Mouse (Mus musculus) neural tube, embryonic 11.5 days (tissue): ENCODE results near the gene Rasip1. TPM values are rescaled to one million over a fixed set of nuclear protein-coding genes. Genes with fewer than 3 reads are reported as not detected.
A peak's percentile ranks its signal among the peaks of the same experiment; 100 is the strongest.

ENCODE experiments used
- ATAC-seq: fragments of 200-750 bp; cut with Nextera tagmentation; 2 replicates; pipeline ENCODE4 v1.8.0; 2017; ENCODE audit warnings: moderate number of reproducible peaks, mild to moderate bottlenecking, moderate TSS enrichment, moderate library complexity; ENCODE audit not compliant: insufficient read depth, low FRiP score, low TSS enrichment
- DNase-seq: peaks from one replicate; pipeline ENCODE4 v3.0.0-alpha.2; 2015; ENCODE audit warnings: low spot score
- H3K27ac ChIP-seq: fragments of 300-500 bp; sonication (generic); 2 replicates; pipeline ENCODE4 v1.5.1; 2014; ENCODE audit warnings: low read depth, mild to moderate bottlenecking, low read length
- H3K27me3 ChIP-seq: fragments of 300-500 bp; sonication (generic); 2 replicates; pipeline ENCODE4 v1.6.1; 2014; ENCODE audit warnings: mild to moderate bottlenecking, low read length, mixed read lengths; ENCODE audit not compliant: control insufficient read depth, insufficient read depth
- H3K36me3 ChIP-seq: fragments of 300-500 bp; sonication (generic); 2 replicates; pipeline ENCODE4 v1.6.1; 2014; ENCODE audit warnings: mild to moderate bottlenecking, low read length, moderate library complexity, mixed read lengths; ENCODE audit not compliant: control insufficient read depth, insufficient read depth
- H3K4me1 ChIP-seq: fragments of 300-500 bp; sonication (generic); 2 replicates; pipeline ENCODE4 v1.6.1; 2014; ENCODE audit warnings: low read length, mixed read lengths; ENCODE audit not compliant: control insufficient read depth, insufficient read depth
- H3K4me2 ChIP-seq: fragments of 300-500 bp; sonication (generic); 2 replicates; pipeline ENCODE4 v1.6.1; 2014; ENCODE audit warnings: low read depth, mild to moderate bottlenecking, moderate library complexity
- H3K4me3 ChIP-seq: fragments of 300-500 bp; sonication (generic); 2 replicates; pipeline ENCODE4 v1.5.1; 2014; ENCODE audit warnings: low read depth, low read length
- H3K9ac ChIP-seq: fragments of 300-500 bp; sonication (generic); 2 replicates; pipeline ENCODE4 v1.6.1; 2014; ENCODE audit warnings: mild to moderate bottlenecking, low read length
- H3K9me3 ChIP-seq: fragments of 300-500 bp; sonication (generic); 2 replicates; pipeline ENCODE4 v1.6.1; 2016; ENCODE audit warnings: low read length; ENCODE audit not compliant: control insufficient read depth
- WGBS: fragments of 180-500 bp; shearing (Covaris S2); extraction: QIAGEN DNeasy Blood & Tissue Kit; methylation state at CpG from one replicate; pipeline ENCODE4 v1.1.7; 2014; 5-methylcytosine and 5-hydroxymethylcytosine counted together
- polyA plus RNA-seq: library from polyadenylated mRNA; unstranded; fragments of >200 nt; fragmentation: Nextera tagmentation; extraction: Ambion mirVana; gene quantifications from 2 replicates; pipeline ENCODE4 v1.2.1, GENCODE M21; 2014

The Rasip1 gene
- polyA plus RNA-seq, 1 experiment from 2014 or later: 5.7 TPM

DNA sequence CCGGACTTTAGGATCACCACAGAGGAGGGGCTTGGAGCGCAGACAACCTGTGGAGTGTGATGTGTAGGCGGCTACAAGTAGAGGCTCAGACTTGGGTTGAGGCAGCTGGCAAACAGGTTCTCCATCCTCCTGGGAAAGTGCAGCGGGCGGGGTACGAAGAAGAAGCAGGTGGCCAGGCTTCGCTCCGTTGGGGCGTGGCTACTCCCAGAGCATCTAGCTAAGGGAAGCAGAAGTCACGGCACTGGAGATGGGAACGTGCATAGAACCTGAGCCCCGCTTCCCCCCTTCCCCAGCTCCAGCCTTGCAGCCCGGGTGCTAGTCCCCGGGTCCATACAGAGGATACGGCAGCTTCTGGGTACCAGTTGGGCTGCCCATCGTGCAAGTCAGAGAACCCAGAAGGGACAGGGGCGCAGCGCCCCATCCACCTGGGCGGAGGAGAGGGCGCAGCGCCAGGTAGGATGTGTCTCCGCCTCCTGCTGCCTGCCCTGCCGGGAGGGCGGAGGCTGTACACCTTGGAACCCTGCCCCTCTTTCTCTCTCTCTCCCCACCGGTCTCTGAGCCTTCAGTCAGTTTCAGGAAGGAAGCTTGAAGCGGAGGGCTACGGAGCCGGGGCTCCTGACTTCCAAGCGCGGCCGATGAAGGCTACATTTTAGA is 10.1 kb upstream of the Rasip1 start, which contains the start of gene Fut1:
TSS of gene Fut1 (plus strand) at position 248 of the 654 bp plus-strand sequence.
- Histone ChIP-seq H3K4me1 (no peaks in the 10 kb centered on the region), H3K9ac (no peak within 1 kb of the TSS), H3K4me3 (no peak within 1 kb of the TSS), H3K4me2 (no peak within 1 kb of the TSS), H3K36me3 (no peaks in the 10 kb centered on the region), H3K27ac (no peak within 1 kb of the TSS), H3K27me3 (peaks cover 21% of the 10 kb centered on the region), H3K9me3 (no peaks in the 10 kb centered on the region)
- WGBS: 5% methylated on average over 31 of the region's 31 CpGs
- ATAC-seq: no peak
- no peak for DNase-seq

- Histone ChIP-seq H3K4me1 (no peaks in the 10 kb centered on the region), H3K9ac (no peak overlapping the region), H3K27me3 (peaks cover 21% of the 10 kb centered on the region), H3K9me3 (no peaks in the 10 kb centered on the region), H3K27ac (no peak overlapping the region), H3K4me2 (no peak overlapping the region), H3K36me3 (no peaks in the 10 kb centered on the region), H3K4me3 (no peak overlapping the region)
- 85% methylated on average over 5 of the region's 5 CpGs for WGBS
- ATAC-seq (no peak), DNase-seq (no peak)
Measured at GRCm38 (mm10) chr7:45618316-45618715, 9.0 kb upstream of the Rasip1 start.

DNA sequence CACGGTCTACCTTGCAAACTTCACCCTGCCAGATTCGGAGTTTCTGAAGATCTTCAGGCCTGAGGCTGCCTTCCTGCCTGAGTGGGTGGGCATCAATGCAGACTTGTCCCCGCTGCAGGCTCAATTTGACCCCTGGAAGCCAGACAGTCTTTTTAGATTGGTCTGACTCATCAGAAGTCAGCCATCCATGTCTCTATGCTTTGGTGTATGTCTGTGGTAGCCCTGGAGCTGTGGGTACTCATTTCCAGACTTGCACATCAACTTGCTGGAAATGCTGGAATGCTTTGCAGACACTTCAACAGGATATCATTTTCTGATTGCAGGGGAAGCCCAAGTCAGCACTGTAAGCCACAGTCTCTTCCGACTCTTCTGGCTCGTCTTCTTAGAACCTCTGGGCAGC is 7.7 kb upstream of the Rasip1 start:
- WGBS: 92% methylated on average over 5 of the region's 5 CpGs
- H3K9ac ChIP-seq: no peak overlapping the region
- DNase-seq: no peak
- no peak for ATAC-seq
- H3K4me3 ChIP-seq: no peak overlapping the region
- no peak overlapping the region for H3K27ac ChIP-seq
- no peak overlapping the region for H3K4me2 ChIP-seq
- H3K27me3 ChIP-seq: peaks cover 21% of the 10 kb centered on the region
- H3K36me3 ChIP-seq: no peaks in the 10 kb centered on the region
- H3K4me1 ChIP-seq: no peaks in the 10 kb centered on the region
- H3K9me3 ChIP-seq: no peaks in the 10 kb centered on the region

DNA sequence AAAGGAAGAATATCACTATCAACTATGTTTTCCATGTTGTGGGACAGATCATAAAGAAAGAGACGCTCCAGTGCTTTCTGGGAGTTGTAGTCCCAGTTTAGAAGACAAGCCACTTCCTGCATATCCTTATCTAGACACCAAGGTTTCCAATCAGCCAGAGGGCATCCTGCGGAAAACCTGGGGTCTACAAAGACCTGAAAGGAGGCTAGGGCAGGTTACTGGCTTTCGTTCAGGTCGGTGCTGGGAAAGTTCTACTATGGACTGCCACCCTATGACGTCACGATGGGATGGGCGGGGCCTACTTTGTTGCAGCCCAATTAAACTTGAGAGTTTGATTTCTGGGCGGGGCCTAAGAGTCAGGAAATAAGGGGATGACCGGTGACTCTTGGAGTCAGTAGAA is 5.8 kb upstream of the Rasip1 start, which contains the start of gene Izumo1:
TSS of gene Izumo1 (plus strand) at position 369 of the 400 bp plus-strand sequence.
- Histone ChIP-seq H3K4me1 (no peaks in the 10 kb centered on the region), H3K4me3 (no peak within 1 kb of the TSS), H3K9me3 (no peaks in the 10 kb centered on the region), H3K27me3 (peaks cover 21% of the 10 kb centered on the region), H3K27ac (no peak within 1 kb of the TSS), H3K4me2 (no peak within 1 kb of the TSS), H3K36me3 (no peaks in the 10 kb centered on the region), H3K9ac (no peak within 1 kb of the TSS)
- ATAC-seq (no peak), DNase-seq (peak; percentile 43)
- 31% methylated on average over 9 of the region's 9 CpGs for WGBS

DNA sequence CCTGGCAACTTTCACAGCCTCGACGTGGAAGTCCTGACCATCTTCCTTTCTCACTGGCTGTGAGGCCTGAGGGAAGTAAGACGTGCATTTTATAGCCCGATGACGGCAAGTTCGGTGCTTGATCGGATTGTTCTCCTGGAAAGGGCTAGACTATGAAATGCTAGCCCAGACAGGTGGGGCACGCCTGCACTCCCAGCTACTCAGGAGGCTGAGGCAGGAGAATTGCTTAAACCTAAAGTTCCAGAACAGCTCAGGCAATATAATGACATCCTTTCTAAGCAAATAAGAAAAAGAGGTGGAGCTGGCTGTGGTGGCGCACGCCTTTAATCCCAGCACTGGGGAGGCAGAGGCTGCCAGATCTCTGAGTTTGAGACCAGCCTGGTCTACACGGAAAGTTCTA is 3.8 kb upstream of the Rasip1 start:
- Histone ChIP-seq H3K9me3 (no peaks in the 10 kb centered on the region), H3K9ac (no peak overlapping the region), H3K4me3 (no peak overlapping the region), H3K4me1 (no peaks in the 10 kb centered on the region; the same call in 1 of the 2 replicates), H3K36me3 (no peaks in the 10 kb centered on the region), H3K27ac (no peak overlapping the region), H3K4me2 (no peak overlapping the region), H3K27me3 (peaks cover 12% of the 10 kb centered on the region)
- WGBS: 91% methylated on average over 11 of the region's 11 CpGs
- ATAC-seq: no peak
- DNase-seq: no peak

DNA sequence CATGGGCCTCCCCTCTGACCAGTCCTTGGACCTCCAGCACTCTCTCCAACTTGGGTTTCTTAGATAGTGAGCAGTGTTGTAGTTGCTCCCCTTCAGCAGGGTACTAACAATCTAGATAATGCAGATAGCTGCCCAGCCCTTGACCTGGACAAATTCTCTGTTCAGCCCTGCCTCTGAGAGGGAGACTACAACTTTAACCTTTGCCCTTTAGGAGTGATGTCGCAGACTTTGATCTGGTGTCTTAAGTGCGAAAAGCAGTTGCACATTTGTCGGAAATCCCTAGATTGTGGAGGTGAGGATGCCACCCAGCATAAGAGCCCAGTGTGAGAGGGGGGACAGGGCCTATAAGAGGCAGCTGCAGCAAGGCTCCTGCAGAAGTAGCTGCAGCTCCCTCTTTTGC is 2.6 kb upstream of the Rasip1 start:
- no peaks in the 10 kb centered on the region; the same call in 1 of the 2 replicates for H3K4me1 ChIP-seq
- WGBS: 69% methylated on average over 3 of the region's 3 CpGs
- DNase-seq (no peak), ATAC-seq (no peak)
- no peak overlapping the region for H3K9ac ChIP-seq
- H3K36me3 ChIP-seq: no peaks in the 10 kb centered on the region
- no peak overlapping the region for H3K4me2 ChIP-seq
- H3K27ac ChIP-seq: no peak overlapping the region
- no peaks in the 10 kb centered on the region for H3K9me3 ChIP-seq
- H3K4me3 ChIP-seq: no peak overlapping the region
- H3K27me3 ChIP-seq: peaks cover 9% of the 10 kb centered on the region

- Histone ChIP-seq H3K9ac (no peak overlapping the region), H3K4me1 (no peaks in the 10 kb centered on the region; the same call in 1 of the 2 replicates), H3K36me3 (no peaks in the 10 kb centered on the region), H3K27me3 (peaks cover 9% of the 10 kb centered on the region), H3K4me2 (no peak overlapping the region), H3K27ac (no peak overlapping the region), H3K9me3 (no peaks in the 10 kb centered on the region), H3K4me3 (no peak overlapping the region)
- 93% methylated on average over 8 of the region's 8 CpGs for WGBS
- DNase-seq (no peak), ATAC-seq (no peak)
Measured at GRCm38 (mm10) chr7:45625481-45625880, 1.8 kb upstream of the Rasip1 start.

GRCm38 (mm10) chr7:45626571-45627076 is 664 bp upstream of the Rasip1 start:
- Histone ChIP-seq H3K27ac (no peak overlapping the region), H3K27me3 (peaks cover 9% of the 10 kb centered on the region), H3K9me3 (no peaks in the 10 kb centered on the region), H3K36me3 (no peaks in the 10 kb centered on the region), H3K9ac (no peak overlapping the region), H3K4me2 (no peak overlapping the region), H3K4me1 (no peaks in the 10 kb centered on the region; the same call in 1 of the 2 replicates), H3K4me3 (no peak overlapping the region)
- 84% methylated on average over 7 of the region's 7 CpGs for WGBS
- no peak for DNase-seq
- no peak for ATAC-seq
